Mouse (Mus musculus) lung, adult 2 months (tissue): ENCODE measurements at regions not wholly inside any gene's neighbourhood (a gene's known extent, or its start where the extent isn't known, plus 50 kb on each side); places are given as distances from the start of the nearest gene placed in this dataset.

Experiments
- CTCF ChIP-seq: fragments of 200-500 bp; IDR thresholded peaks from 2 replicates; pipeline ENCODE4 v1.5.1; 2011; ENCODE audit warnings: mild to moderate bottlenecking, low read length, control low read depth; ENCODE audit not compliant: insufficient read depth
- POLR2A ChIP-seq: fragments of 200-500 bp; IDR thresholded peaks from 2 replicates; pipeline ENCODE4 v1.6.1; 2011; ENCODE audit warnings: low read depth, mild to moderate bottlenecking, control low read depth, low read length, borderline replicate concordance; ENCODE audit errors: extremely low read depth

DNA sequence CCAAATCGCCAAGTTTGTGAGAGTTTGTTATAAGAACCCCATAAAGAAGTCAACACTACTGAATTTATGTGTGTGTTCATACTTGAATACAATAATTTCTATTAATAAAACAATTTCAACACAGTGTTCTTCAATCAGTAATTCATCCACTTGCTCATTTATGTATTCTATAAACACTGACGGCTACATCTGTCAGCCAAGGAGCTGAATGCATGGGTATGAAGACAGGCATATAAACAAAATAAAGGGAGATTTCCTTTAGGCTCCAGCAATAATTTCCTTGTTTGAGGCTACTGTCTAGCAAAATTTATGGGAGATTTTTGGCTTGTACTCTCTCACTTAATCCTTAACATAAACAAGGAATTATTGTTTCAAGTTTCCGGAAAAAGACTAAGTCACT is 502.9 kb downstream of the Nedd1 start:
- no peak for TF ChIP-seq POLR2A
- no peak for TF ChIP-seq CTCF
